In genomic region chr7:109255506-109256352, GRCm38 (mm10) we compare ENCODE assay signal across 8 mouse cellular contexts.
DNase-seq lines count a peak whose midpoint lies in the region; ATAC-seq and TF ChIP-seq lines count a peak whose summit lies in the region.

No protein-coding gene starts in this region.

- TF ChIP-seq CTCF in liver, embryonic 14.5 days (IDR thresholded peaks at IDR 0.05; ENCODE audit: low read depth) = peak; percentile 57
- TF ChIP-seq CTCF in testis, adult 2 months (IDR thresholded peaks at IDR 0.05; ENCODE audit: control insufficient read depth, insufficient read depth, insufficient replicate concordance, low read depth, low read length) = peak; percentile 62; the same call in 1 of the 2 replicates

- 28% methylated on average over 28 of the region's 28 CpGs for WGBS in liver, embryonic 12.5 days (ENCODE audit: insufficient replicate concordance)
- 17% methylated on average over 28 of the region's 28 CpGs for WGBS in embryonic facial prominence, embryonic 12.5 days
- 24% methylated on average over 28 of the region's 28 CpGs for WGBS in heart, embryonic 14.5 days
- 32% methylated on average over 28 of the region's 28 CpGs for WGBS in liver, embryonic 14.5 days (ENCODE audit: insufficient replicate concordance)

- no peak for TF ChIP-seq EP300 in liver, embryonic 14.5 days (IDR thresholded peaks at IDR 0.05; ENCODE audit: low read depth)

- no peaks in the 10 kb centered on the region for H3K9me3 ChIP-seq in liver, embryonic 12.5 days (replicated peaks)
- no peaks in the 10 kb centered on the region for H3K9me3 ChIP-seq in embryonic facial prominence, embryonic 12.5 days
- H3K9me3 ChIP-seq in heart, embryonic 14.5 days (ENCODE audit: control insufficient read depth, low read length) = no peaks in the 10 kb centered on the region
- H3K9me3 ChIP-seq in liver, embryonic 14.5 days (ENCODE audit: control insufficient read depth, low read length) = no peaks in the 10 kb centered on the region

- ATAC-seq in liver, embryonic 12.5 days = no peak
- no peak for ATAC-seq in embryonic facial prominence, embryonic 12.5 days (ENCODE audit: insufficient number of reproducible peaks, insufficient read depth, low FRiP score, low TSS enrichment)
- ATAC-seq in heart, embryonic 14.5 days (ENCODE audit: insufficient number of reproducible peaks, insufficient read depth, low FRiP score, low read depth) = no peak
- no peak for ATAC-seq in liver, embryonic 14.5 days (ENCODE audit: insufficient read depth)
- ATAC-seq in neutrophil, adult 5-6 weeks (ENCODE audit: extremely low read depth, insufficient number of reproducible peaks, low FRiP score, poor library complexity, severe bottlenecking) = peak; percentile 32; the same call in 1 of the 2 replicates

- no peak for TF ChIP-seq POLR2A in testis, adult 2 months (IDR thresholded peaks at IDR 0.05; ENCODE audit: control insufficient read depth, low read depth, low read length)

- no peak overlapping the region for H3K27ac ChIP-seq in liver, embryonic 12.5 days
- no peak overlapping the region for H3K27ac ChIP-seq in embryonic facial prominence, embryonic 12.5 days
- no peak overlapping the region for H3K27ac ChIP-seq in heart, embryonic 14.5 days (replicated peaks in 1 of 2; ENCODE audit: control insufficient read depth in 1 of 2, insufficient read depth in 1 of 2, low read depth in 2 of 2, low read length in 2 of 2)
- H3K27ac ChIP-seq in liver, embryonic 14.5 days = no peak overlapping the region
- H3K27ac ChIP-seq in testis, adult 2 months (ENCODE audit: control insufficient read depth, insufficient read depth, low read depth, low read length) = no peak overlapping the region

- H3K4me3 ChIP-seq in liver, embryonic 12.5 days = no peak overlapping the region
- H3K4me3 ChIP-seq in embryonic facial prominence, embryonic 12.5 days = 0 out of 2 replicates have a peak overlapping the region, but pooled peaks have one; percentile 9
- H3K4me3 ChIP-seq in heart, embryonic 14.5 days (ENCODE audit: control insufficient read depth in 1 of 2, insufficient read depth in 1 of 2, low read depth in 1 of 2, low read length in 2 of 2) = peak overlapping the region in 1 of 2 experiments; percentile 10; a peak in 2 of 4 replicates
- no peak overlapping the region for H3K4me3 ChIP-seq in liver, embryonic 14.5 days (ENCODE audit: insufficient read depth in 1 of 2, low read depth in 2 of 2, low read length in 2 of 2)
- peak overlapping the region; percentile 36 for H3K4me3 ChIP-seq in testis, adult 2 months (ENCODE audit: control insufficient read depth, low read depth, low read length)

- H3K4me1 ChIP-seq in liver, embryonic 12.5 days = no peaks in the 10 kb centered on the region
- H3K4me1 ChIP-seq in embryonic facial prominence, embryonic 12.5 days = peaks cover 6% of the 10 kb centered on the region; the same call in 1 of the 2 replicates
- 0 out of 4 replicates have a peak, but pooled peaks cover 0 to 2% of the 10 kb centered on the region in 2 experiments for H3K4me1 ChIP-seq in heart, embryonic 14.5 days (ENCODE audit: control insufficient read depth in 2 of 2, insufficient read depth in 2 of 2, low read length in 2 of 2)
- H3K4me1 ChIP-seq in liver, embryonic 14.5 days (replicated peaks; ENCODE audit: control insufficient read depth in 2 of 2, insufficient read depth in 2 of 2, low read length in 1 of 2) = no peaks in the 10 kb centered on the region
- peaks cover 6% of the 10 kb centered on the region for H3K4me1 ChIP-seq in testis, adult 2 months (ENCODE audit: control insufficient read depth, insufficient read depth, low read length)

- no peak overlapping the region for H3K9ac ChIP-seq in liver, embryonic 12.5 days
- no peak overlapping the region for H3K9ac ChIP-seq in embryonic facial prominence, embryonic 12.5 days
- no peak overlapping the region for H3K9ac ChIP-seq in heart, embryonic 14.5 days (ENCODE audit: low read length)
- H3K9ac ChIP-seq in liver, embryonic 14.5 days (replicated peaks) = no peak overlapping the region

- no peaks in the 10 kb centered on the region; the same call in 1 of the 2 replicates for H3K27me3 ChIP-seq in liver, embryonic 12.5 days (replicated peaks)
- no peaks in the 10 kb centered on the region for H3K27me3 ChIP-seq in embryonic facial prominence, embryonic 12.5 days
- peaks cover 20% of the 10 kb centered on the region; the same call in 1 of the 2 replicates for H3K27me3 ChIP-seq in heart, embryonic 14.5 days (ENCODE audit: control insufficient read depth, insufficient read depth, low read length)
- H3K27me3 ChIP-seq in liver, embryonic 14.5 days (ENCODE audit: control insufficient read depth, insufficient read depth, low read length) = no peaks in the 10 kb centered on the region
- H3K27me3 ChIP-seq in testis, adult 2 months (ENCODE audit: control insufficient read depth, insufficient read depth, low read length) = no peaks in the 10 kb centered on the region

- peak; percentile 51 for DNase-seq in liver
- peak; percentile 80 for DNase-seq in kidney, postnatal 10 days
- peak in 1 of 3 experiments; percentile 2 for DNase-seq in liver, embryonic 14.5 days (ENCODE audit: low read depth in 3 of 3, low spot score in 3 of 3)

- no peaks in the 10 kb centered on the region for H3K36me3 ChIP-seq in liver, embryonic 12.5 days
- H3K36me3 ChIP-seq in embryonic facial prominence, embryonic 12.5 days = no peaks in the 10 kb centered on the region
- no peaks in the 10 kb centered on the region for H3K36me3 ChIP-seq in heart, embryonic 14.5 days (ENCODE audit: control insufficient read depth, insufficient read depth, low read length)
- no peaks in the 10 kb centered on the region for H3K36me3 ChIP-seq in liver, embryonic 14.5 days (replicated peaks; ENCODE audit: control insufficient read depth, insufficient read depth, low read depth)
- no peaks in the 10 kb centered on the region for H3K36me3 ChIP-seq in testis, adult 2 months (ENCODE audit: control insufficient read depth, insufficient read depth, low read length)

- H3K4me2 ChIP-seq in liver, embryonic 12.5 days = no peak overlapping the region
- peak overlapping the region; percentile 37 for H3K4me2 ChIP-seq in embryonic facial prominence, embryonic 12.5 days (replicated peaks)
- H3K4me2 ChIP-seq in heart, embryonic 14.5 days (ENCODE audit: low read length) = peak overlapping the region; percentile 51
- H3K4me2 ChIP-seq in liver, embryonic 14.5 days (ENCODE audit: low read depth) = no peak overlapping the region

Comparison
In these comparisons a context has a peak if more than half of its experiments do, and no peak if none do; other contexts are left out.
1. H3K4me2 ChIP-seq: peak in embryonic facial prominence, embryonic 12.5 days (single experiment) and heart, embryonic 14.5 days (single experiment); none in liver, embryonic 12.5 days (single experiment) and liver, embryonic 14.5 days (single experiment).
2. H3K4me3 ChIP-seq: peak in embryonic facial prominence, embryonic 12.5 days (single experiment) and testis, adult 2 months (single experiment); none in liver, embryonic 12.5 days (single experiment) and liver, embryonic 14.5 days (0 of 2).